ENCODE assay signal across 9 mouse cellular contexts in the genomic region with DNA sequence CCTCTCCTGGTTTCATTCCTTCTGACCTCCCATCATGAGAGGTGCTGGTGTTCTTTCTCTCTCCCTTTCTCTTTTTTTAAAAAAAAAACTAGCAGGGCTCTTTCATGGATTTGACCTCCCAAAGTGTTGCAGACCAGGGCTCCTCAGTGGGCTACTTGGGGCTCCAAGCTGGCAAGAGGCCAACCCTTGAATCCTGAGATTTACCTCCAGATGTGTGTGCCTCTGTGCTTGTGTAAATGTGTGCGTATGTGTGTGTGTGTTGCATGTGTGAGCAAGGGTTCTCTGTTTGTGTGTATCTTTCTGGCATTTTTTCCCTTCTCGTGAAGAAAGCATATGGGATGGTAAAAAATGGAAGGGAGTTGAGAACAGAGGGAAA.
DNase-seq lines count a peak whose midpoint lies in the region; ATAC-seq and TF ChIP-seq lines count a peak whose summit lies in the region.
"Had no signal": no experiment of that assay in that cellular context is flagged by ENCODE, and none has a peak within 500 bp of the region (broad histone marks: within the 10 kb centered on the region; RNA-seq: fewer than 3 reads in every experiment).

No protein-coding gene starts in this region.

- H3K27me3 ChIP-seq in lung, embryonic 14.5 days (ENCODE audit: insufficient read depth, low read length): no peaks in the 10 kb centered on the region
- H3K27me3 ChIP-seq in hindbrain, embryonic 11.5 days (ENCODE audit: control insufficient read depth, insufficient read depth, low read length): no peaks in the 10 kb centered on the region
- no peaks in the 10 kb centered on the region for H3K27me3 ChIP-seq in liver, embryonic 11.5 days (replicated peaks; ENCODE audit: control insufficient read depth, insufficient read depth, low read length)

- H3K36me3 ChIP-seq in lung, embryonic 14.5 days (ENCODE audit: insufficient read depth): no peaks in the 10 kb centered on the region
- H3K36me3 ChIP-seq in hindbrain, embryonic 11.5 days (ENCODE audit: control insufficient read depth, insufficient read depth, low read length): no peaks in the 10 kb centered on the region
- no peaks in the 10 kb centered on the region for H3K36me3 ChIP-seq in liver, embryonic 11.5 days (ENCODE audit: control insufficient read depth, insufficient read depth, low read length)

- H3K27ac ChIP-seq in lung, embryonic 14.5 days (ENCODE audit: low read depth): peak overlapping the region; percentile 79
- H3K27ac ChIP-seq in hindbrain, embryonic 11.5 days (ENCODE audit: low read depth, low read length): 0 out of 2 replicates have a peak overlapping the region, but pooled peaks have one; percentile 27
- H3K27ac ChIP-seq in liver, embryonic 11.5 days (ENCODE audit: low read depth, low read length): no peak overlapping the region

- H3K9ac ChIP-seq in lung, embryonic 14.5 days: no peak overlapping the region
- H3K9ac ChIP-seq in hindbrain, embryonic 11.5 days (ENCODE audit: low read depth, low read length): no peak overlapping the region
- H3K9ac ChIP-seq in liver, embryonic 11.5 days (ENCODE audit: low read depth, low read length): no peak overlapping the region

- peak; percentile 63 for ATAC-seq in lung, embryonic 14.5 days (ENCODE audit: insufficient read depth)
- ATAC-seq in hindbrain, embryonic 11.5 days (ENCODE audit: low FRiP score): no peak
- no peak for ATAC-seq in liver, embryonic 11.5 days (replicated peaks; ENCODE audit: low FRiP score)

- WGBS in lung, embryonic 14.5 days: 37% methylated on average over 2 of the region's 2 CpGs
- 90% methylated on average over 2 of the region's 2 CpGs for WGBS in hindbrain, embryonic 11.5 days
- WGBS in liver, embryonic 11.5 days: 68% methylated on average over 2 of the region's 2 CpGs

- TF ChIP-seq CTCF in lung, embryonic 14.5 days (IDR thresholded peaks at IDR 0.05; ENCODE audit: low read depth): no peak

- H3K4me1 ChIP-seq in lung, embryonic 14.5 days (ENCODE audit: insufficient read depth): peaks cover 13% of the 10 kb centered on the region
- no peaks in the 10 kb centered on the region for H3K4me1 ChIP-seq in hindbrain, embryonic 11.5 days (replicated peaks; ENCODE audit: control insufficient read depth, insufficient read depth, low read length)
- no peaks in the 10 kb centered on the region for H3K4me1 ChIP-seq in liver, embryonic 11.5 days (replicated peaks; ENCODE audit: control insufficient read depth, insufficient read depth, low read length)

- DNase-seq in embryo, embryonic 11 days: peak; percentile 18
- DNase-seq in embryo, embryonic 10.5 days (ENCODE audit: low spot score): no peak
- no peak for DNase-seq in lung, embryonic 14.5 days
- DNase-seq in lung, postnatal 4 days: no peak
- peak; percentile 6 for DNase-seq in hindbrain, embryonic 11.5 days (ENCODE audit: low spot score)
- DNase-seq in neural tube, embryonic 10.5 days (ENCODE audit: extremely low spot score, low spot score): peak; percentile 9
- no peak for DNase-seq in liver, embryonic 11.5 days (ENCODE audit: low spot score)
- DNase-seq in layer of hippocampus, adult 18-20 months (ENCODE audit: low spot score in 2 of 2): no peak
- DNase-seq: liver had no signal

- no peak overlapping the region for H3K4me3 ChIP-seq in lung, embryonic 14.5 days (ENCODE audit: low read depth, low read length)
- H3K4me3 ChIP-seq in hindbrain, embryonic 11.5 days (ENCODE audit: low read depth, low read length): no peak overlapping the region
- H3K4me3 ChIP-seq in liver, embryonic 11.5 days (ENCODE audit: low read depth, low read length): no peak overlapping the region

- H3K9me3 ChIP-seq in lung, embryonic 14.5 days (ENCODE audit: low read depth, low read length): no peaks in the 10 kb centered on the region
- no peaks in the 10 kb centered on the region for H3K9me3 ChIP-seq in hindbrain, embryonic 11.5 days (ENCODE audit: control insufficient read depth, low read length)
- H3K9me3 ChIP-seq in liver, embryonic 11.5 days (ENCODE audit: control insufficient read depth, low read length): no peaks in the 10 kb centered on the region

- H3K4me2 ChIP-seq in lung, embryonic 14.5 days: no peak overlapping the region; the same call in 1 of the 2 replicates
- no peak overlapping the region for H3K4me2 ChIP-seq in hindbrain, embryonic 11.5 days (replicated peaks; ENCODE audit: low read depth, low read length)
- H3K4me2 ChIP-seq in liver, embryonic 11.5 days: no peak overlapping the region

Comparison
In these comparisons a context has a peak if more than half of its experiments do, and no peak if none do; other contexts are left out.
1. DNase-seq: peak in embryo, embryonic 11 days (single experiment), hindbrain, embryonic 11.5 days (single experiment) and neural tube, embryonic 10.5 days (single experiment); none in embryo, embryonic 10.5 days (single experiment), lung, embryonic 14.5 days (single experiment), lung, postnatal 4 days (0 of 2), liver, embryonic 11.5 days (single experiment) and layer of hippocampus, adult 18-20 months (0 of 2).